Mouse (Mus musculus): ENCODE results near the gene Mms19.

Mms19 gene

DNA sequence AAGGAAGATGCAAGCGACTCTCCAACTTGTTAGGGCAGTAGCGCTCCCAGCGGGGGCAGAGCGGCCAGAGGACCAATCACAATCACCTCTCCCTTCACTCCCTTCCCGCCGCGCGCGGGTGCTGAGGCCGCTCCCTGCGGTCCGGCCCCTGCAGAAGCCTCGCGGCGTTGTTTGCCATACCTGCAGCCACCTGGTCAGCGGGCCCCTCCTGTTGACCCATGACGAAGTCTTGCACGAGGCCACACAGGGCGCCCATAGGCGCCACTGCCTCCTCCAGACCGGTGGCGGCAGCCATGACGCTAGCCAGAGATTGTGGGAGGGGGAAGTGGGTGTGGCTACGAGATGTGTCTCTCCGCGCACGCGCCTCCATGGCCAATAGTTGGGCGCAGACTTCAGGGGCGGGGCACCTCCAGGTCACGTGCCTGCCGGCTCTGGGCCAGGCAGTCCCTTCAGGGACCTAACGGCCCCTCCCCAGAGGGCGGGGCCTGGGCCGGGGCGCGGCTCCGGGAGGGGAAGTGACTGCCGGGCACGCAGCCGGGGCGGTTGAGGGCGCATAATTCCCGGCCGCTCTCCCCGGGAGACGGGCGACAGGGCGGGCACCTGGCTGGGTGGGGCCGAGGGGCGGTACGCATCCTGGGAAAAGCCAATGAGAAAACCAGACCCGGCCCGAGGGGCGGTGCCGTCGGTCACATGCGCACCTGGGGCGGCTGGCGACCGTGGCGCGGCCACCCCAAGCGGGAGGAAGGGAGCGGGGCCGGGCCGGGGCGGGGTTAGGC is at the start of gene Mms19:
Mms19 (minus strand) TSS at position 339 of the 776 bp plus-strand sequence.
- DNase-seq, result peak; percentile 99 to 100

DNA sequence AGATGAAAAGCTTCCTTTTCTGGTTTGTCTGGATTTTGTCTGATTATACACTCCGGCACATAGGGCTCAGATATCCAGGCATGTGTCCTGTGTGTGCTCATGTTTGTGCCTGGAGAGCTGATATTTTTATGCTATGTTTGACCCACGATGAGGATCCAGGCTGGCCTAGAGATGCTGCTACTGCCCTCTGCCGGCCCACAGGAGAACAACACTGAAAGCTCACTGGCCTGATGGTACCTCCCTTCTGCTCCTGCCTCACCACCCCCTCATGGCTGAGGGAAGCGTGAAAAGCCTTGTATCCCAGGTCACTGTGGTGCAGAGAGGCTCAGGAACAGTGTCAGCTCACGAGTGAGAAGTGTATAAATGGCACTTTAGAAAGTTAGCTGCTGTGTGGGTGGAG is 45.2 kb upstream of the Mms19 start:
- peak; percentile 85 to 90 for DNase-seq

DNA sequence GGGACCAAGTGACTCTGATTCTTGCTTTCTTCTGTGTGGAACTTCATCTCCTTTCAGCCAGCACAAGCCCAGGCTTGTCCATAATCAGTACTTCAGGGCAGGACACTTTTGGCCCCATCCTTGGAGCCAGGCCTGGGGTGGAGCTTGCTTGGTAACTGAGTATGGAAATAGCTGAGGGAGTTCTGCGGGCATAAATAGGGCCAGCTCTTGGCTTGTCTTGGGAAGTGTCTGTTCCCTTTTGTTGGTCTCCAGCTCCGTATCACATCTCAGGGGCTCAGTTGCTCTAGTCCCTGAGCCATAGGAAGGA is 41.5 kb upstream of the Mms19 start:
- DNase-seq, result peak in 1 of 2 experiments; percentile 36

DNA sequence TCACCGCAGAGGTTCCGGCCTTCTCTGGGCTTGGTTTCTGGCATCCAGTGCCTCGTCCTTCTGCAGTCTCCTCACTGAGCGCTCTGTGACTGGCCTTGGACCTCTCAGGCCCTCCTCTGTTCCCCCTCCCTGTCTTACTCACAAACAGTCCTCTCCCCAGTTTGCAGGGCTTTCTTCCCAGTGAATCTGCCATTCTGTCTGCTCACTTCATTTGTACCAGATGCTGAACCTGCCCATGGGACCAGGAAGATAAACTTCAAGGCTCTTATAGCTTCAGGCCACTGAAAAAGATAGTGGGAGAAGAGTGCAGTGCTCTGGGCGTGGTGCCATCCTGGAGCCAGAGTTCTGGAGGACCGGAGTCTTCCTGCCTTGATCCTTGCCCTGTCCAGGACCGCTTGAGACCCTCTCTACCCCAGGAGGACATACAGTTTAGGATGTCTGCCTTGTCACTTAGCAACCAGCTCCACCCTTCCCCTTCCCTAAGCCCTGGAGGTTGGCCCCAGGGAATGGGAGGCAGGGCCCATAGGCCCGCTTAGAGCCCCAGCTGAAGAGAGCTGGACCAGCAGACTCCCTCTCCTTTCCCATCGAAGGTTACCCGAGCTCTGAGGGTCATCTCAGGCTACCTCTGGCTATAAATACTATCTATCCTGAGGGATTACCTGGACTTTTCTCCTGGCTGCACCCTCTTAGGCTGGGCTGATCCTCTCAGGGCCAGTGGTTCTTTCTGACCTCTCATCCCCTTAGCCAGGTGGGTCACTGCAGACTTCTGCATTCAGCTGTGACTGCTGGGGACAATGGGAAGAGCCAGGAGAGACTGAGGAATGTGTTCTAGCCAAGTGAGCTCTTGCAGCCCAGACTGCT is 41.0 kb upstream of the Mms19 start:
- peak in 1 of 2 experiments; percentile 33 for DNase-seq

DNA sequence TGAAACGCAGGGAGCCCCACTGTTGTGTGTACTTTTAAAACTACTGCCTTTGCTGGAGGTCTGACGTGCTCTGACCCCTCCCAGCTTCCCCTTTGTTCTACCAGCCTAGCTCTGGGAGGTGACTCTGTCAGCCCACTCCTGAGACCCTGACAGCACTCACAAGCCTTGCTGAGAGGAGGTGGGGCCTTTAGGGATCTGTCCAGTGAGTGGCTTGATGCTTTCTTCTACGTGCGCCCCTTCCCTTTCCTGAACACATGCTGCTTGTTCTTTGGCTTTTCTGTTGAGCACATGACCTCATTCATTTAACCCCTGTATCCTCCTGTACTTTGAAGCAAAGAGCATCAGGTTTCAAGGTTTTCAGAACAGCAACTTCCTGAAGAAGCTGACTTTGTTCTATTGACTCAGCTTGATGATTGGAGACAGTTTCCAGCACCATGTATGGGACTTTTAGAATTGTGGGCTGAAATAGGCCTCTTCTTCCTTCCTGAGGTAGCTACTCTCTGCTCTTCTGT is 38.1 kb upstream of the Mms19 start:
- no peak for DNase-seq

DNA sequence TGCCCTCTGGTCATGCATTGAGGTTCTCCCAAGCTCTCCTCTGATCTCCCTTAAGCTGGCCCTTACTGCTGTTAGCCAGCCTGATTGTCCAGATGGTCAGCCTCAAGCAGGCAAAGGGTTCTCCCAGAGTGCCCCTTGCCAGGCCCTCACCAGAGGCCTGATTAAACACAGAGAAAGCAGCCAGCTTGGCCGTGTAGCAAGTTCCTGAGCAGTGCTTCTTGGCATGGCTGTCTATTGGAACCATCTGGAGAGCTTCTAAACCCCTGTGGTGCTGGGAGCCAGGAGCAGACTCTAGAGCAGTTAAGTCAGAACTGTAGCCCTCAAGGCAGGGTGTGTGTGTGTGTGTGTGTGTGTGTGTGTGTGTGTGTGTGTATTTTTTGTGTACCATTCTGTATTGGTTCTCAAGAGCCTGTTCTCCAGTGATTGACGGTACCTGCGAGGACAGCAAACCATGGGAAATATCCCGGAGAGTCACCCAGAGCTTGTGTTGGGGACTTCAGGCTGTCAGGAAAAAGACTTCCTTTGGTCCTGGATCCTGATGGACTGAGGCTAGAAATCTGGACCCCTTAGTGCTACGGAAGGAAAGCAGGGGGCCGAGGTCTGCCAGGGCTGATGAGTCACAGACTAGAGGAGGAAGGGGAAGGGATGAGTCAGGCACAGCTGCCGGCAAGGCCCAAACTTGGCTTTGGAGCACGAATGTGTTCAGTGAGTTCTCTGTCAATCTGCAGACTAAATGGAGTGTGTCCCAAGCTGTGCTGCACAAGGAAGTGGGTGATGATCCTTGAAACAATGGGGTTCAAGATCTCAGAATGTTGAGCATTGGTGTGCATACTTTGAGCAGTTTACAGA is 36.7 kb upstream of the Mms19 start:
- peak; percentile 37 to 66 for DNase-seq

DNA sequence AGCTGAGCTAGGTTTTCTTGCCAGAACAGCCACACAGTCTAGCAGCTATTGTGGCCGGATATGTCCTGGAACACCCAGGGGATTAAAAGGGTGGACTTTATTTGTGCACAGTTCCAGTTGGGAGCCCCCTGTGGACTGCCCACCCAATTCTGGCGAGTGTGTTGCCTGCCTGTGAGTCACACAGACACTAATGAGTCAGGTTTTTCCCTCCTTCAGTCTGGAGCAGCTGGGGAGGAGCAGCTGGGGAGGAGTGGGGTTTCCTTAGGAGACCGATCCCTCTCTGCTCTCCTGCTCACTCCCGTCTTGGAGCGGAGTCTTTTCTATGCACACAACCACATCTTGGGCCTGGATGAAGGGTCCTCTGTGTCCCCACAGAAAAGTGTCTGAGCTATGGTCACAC is 35.9 kb upstream of the Mms19 start:
- no peak for DNase-seq

DNA sequence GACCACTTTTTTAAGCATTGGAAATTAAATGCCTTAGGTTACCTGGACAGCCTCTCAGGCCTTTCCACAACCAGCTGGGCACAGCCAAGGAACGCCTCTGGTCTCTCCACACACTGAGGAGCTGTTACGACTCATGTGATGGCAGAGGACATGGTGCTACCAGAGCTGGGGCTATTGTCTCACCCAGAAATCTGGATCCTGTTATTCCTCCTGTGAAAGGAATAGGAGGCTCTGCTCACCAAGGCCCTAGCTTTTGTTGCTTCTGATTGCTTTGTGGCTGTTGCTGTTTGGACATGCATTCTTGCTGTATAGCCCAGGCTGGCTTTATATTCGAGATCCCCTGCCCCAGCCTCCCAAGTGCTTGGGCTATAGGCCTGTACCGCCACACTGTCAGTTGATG is 35.3 kb upstream of the Mms19 start:
- DNase-seq, result no peak

DNA sequence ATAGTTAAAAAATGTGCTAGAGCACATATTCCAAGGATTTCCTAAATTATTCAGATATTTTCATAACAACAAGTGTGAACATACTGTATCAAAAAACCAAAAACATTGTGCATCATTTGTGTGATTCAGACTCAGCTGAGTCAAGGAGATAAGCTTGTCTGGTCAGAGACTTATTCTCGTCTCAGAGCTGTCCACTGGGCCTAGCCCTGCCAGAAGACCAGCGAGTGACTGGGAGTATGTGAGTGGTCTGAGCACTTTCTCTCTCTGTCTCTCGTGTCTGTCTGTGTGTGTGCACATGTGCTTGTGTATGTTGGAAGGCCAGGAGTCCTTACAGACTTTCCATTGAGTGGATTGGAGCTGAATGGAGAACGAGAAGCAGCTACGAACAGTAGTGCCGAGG is 34.0 kb upstream of the Mms19 start:
- DNase-seq, result no peak

DNA sequence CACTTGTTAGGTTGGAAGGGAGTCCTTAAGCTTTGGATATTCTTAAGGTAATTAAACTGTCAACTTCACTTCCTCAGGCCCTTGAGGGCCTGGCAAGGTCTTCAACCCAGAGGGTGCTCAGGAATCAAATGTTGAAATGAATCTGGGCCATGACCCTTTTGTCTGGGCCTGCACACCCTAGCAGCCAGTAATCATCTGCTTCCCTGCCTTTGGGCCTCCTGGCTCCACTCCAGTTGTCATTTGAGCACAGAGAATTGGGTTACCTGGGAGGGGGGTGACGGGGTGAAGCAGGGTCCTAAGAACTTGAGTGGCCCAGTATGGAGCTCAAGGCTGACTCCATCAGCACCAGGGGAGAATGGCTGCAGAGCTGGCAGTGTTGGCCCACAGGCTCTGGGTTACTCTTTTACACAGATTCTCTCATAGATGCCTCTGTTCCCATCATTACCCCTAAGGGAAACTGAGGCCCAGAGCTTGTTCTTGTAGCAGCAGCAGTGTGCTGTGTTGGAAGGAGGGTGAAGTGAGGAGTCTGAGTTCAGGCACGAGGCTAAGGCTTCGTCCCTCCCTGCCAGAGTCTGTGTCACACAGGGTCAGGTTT is 33.4 kb upstream of the Mms19 start:
- DNase-seq, result no peak

DNA sequence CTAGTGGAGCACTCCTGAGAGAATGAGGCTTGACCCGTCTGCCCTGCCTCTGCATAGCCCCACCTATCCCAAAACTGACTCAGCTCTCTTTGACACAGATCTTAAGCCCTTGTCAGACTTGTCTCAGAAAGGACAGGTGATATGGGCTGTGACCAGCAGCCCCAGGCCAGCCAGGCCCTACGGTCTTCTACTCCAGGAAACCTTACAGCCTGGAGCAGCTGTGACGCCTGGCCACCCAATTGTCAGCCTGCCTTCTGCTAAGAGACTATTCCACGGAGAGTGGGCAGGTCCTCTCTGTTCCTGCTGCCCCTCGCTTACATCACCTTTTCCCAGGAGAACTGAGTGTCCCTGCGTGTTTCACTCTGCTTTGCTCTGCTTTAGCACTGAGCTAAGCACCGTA is 30.2 kb upstream of the Mms19 start:
- DNase-seq, result no peak

DNA sequence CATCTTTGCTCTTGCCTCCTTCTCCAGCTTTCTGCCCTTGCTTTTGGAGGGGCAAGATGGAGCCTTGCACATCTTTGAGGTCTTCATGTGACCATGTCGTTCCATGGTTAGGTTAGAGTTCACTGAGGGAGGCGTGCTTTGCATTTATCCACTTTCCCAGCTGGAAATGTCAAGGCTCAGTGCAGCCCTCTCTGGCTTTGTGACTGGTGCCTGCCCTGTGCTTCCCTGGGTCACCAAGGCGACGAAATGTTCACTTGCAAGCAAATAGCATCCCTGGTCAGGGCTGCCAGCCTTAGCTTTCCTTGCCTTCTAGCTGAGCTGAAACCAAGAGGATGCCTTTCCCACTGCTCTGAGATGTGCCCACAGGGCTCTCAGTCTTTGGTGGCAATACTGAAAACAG is 29.5 kb upstream of the Mms19 start:
- no peak for DNase-seq

DNA sequence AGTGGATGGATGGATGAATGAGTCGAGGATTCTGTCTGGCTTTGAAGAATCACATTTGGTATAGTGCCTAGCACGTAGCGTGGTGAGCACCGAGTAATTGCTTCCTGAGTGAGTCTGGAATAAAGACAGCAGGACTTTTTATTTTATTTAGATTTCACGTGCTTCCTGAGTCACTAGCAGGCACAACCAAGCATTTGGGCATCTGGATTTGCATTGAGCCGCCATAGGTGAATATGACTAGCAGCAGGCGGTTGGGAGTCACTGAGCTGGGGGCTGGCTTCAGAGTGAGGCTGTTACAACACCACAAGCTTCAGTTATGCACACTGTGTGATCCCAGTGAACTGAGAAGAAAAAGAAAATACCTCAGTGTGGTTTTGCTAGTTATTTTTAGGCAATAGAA is 28.1 kb upstream of the Mms19 start:
- DNase-seq, result no peak

DNA sequence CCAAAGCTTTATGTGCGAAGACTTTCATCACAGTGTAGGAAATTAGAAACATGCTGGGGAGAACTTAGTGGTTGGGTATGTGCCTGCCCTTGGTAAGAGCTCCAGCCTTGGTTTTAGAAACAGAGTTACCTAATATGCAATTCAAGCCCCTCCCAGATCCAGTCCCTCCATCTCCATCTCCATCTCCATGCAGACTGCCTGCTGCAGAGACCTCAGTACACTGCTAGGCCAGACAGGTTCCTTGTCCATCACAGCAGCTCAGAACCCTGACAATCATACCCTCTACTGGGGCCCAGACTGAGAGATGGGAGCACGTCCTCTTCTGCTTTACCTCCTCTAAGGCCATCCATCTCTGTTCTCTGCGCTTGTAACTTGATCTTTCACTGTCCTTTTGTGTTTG is 27.6 kb upstream of the Mms19 start:
- DNase-seq, result no peak

DNA sequence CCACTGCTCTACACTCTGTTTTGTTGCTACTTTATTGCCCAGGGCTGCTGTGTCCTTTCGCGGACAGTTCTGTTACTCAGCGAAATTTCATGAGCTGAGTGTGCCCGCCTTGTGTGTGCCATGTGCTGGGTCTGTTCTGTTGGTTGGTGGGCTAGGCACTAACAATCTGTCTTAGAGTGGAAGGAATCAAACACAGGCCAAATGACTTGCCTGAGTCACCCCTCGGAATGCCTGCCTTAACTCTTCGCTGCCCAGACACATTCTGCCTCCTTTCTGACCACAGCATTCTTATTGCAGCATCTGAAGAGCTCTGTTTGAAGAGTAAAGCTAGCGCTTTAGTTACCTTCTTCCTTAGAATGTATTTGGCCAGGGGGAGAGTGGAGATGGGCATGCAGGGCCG is 25.6 kb upstream of the Mms19 start:
- DNase-seq, result no peak

DNA sequence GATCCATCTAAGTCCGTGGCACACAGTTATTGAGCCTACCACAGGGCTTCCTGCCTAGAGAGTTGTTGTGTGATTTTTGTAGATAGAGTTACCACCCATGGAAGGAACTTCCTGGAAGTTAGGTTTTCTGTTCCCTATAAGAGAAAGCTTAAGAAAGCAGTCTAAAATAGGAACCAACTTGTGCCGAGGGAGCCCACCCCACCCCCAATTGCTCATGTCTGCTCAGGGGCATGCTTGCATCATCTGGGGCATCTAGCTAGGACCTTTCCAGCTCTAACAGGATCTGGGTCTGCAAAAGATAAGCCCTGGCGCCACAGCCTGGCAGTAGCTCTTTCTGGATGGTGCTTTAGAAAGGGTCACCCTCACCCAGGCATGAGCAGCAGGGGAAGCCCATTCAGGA is 24.7 kb upstream of the Mms19 start:
- DNase-seq, result no peak

DNA sequence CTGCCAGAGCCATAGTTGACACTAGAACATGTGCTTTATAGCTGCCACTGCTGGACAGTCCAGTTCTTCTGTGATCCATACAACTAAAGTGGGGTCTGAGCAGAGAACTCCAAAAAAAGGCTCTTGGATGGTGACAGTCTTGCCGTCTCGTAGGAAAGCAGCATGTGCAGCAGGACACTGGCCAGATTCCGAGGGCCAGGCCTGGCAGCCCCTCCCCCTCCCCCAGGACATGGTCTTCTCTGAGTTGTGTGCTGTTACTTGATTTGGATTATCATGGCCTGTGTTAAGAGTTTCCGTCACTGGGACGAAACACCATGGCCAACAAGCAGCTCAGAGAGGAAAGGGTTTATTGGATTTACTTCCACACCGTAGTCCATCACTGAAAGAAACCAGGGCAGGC is 23.3 kb upstream of the Mms19 start:
- no peak for DNase-seq

DNA sequence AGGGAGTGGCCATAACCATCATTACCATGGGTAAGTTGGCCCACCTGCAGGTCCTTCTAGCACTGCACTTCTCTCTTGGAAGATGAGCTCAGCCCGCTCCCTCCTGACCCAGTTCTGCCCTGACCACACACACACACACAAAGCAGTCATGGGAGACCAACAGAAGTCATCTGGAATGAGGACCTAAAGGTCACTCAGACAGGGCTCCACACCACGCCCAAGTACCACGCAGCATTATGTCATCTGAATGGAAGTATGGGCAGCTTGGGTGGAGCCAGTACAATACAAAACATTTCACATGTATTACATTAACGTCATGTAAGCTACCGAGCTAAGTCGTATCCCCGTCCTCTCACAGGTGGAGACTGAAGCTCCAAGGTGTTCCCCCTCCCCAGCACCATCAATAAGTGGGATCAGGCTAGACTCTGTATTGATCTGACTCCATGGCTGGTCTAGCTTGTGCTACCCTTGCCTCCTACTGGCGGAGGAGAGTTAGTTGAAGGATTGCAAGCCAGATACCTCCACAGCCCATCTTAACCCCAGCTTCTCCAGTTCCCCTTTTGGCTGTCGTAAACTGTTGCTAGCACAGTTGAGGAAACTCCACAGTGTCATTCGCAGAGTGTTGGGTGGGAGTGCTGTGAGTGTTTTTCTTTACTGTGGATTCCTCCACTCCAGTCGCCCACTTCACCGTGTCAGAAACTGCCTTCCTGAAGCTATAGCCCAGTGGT is 20.5 kb upstream of the Mms19 start:
- no peak for DNase-seq

DNA sequence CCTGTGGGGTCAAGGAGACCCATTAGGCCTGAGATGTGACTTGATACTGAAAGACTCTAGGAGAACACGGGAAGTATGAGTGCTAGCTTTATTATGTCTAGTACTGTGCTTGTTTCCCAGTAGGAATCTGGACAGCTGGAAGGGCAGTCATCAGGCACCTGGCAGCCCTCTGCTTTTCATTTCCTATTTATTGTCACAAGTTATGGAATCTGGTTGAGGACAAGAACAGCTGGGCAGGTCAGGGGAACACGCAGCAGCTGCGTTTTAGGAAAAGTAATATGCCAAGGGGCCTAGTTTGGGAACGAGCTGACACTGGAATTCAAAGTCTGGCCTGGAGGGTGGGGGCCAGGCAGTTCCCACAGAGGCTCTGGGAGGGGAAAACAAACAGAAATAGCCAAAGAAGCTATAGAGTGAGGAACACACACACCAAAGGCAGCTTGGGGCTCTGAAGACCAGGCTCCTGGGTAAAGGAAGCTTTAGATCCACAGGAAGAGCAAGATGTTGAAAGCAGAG is 19.5 kb upstream of the Mms19 start:
- peak in 1 of 2 experiments; percentile 43 for DNase-seq

DNA sequence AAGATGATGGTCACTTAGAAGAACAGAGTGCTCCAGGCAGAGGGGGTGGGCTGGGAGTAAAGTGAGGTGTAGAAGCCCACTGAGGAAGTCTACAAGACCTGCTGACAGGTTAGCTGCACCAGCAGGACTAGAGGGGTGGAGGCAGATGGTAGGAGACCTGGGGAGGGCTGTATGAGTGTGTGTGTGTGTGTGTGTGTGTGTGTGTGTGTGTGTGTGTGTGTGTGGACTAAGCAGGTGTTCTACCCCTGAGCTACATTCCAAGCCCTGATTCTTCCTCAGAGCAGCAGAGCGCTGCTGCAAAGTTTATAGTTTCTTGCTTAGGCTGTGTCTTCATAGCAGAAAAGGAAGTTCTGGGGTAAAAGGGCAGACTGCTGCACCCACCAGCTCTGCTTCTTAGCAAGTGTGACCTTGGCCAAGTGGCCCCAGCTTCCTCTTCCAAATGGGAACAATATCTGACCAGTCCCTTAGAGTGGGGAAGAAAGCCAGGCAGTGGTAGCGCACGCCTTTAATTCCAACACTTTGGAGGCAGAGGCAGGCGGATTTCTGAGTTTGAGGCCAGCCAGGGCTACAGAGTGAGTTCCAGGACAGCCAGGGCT is 18.8 kb upstream of the Mms19 start:
- DNase-seq, result peak in 1 of 2 experiments; percentile 56

DNA sequence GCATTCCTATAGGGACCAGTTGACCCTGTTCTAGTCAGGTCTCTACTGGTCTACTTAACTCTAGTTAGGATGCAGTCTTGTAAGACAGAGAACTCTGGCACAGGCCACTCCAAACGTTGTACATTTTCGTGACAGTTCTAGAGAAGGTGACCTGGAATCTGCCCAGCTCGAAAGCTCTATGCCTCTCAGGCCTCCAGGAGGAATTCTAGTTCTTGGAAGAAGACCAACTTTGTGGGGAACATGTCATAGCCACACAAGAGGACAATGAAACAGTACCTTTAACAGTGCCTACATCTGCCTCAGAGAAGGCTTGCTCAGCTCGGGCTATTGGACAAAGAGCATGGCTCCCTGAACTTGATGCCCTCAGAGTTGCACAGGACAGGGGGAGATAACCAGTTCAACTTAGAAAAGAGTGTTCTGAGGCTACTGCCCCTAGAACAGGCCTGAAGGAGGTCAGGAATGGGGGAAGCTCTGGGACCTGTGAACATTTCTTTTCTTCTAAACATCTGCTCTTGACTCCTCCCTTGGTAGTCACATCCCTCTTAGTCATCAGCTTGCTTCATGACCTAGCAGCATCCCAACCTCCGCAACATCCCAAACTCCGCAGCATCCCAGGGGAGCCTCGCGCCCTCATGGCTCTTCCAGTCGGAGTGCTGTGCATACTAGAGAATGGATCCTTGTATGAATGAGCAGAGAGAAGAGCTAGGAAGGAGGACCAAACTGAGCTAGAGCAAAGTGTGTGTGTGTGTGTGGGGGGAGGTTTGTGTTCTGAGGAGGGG is 18.0 kb upstream of the Mms19 start:
- DNase-seq, result no peak
